Mouse (Mus musculus) midbrain, embryonic 14.5 days (tissue): ENCODE results near the gene Myo10. TPM values are rescaled to one million over a fixed set of nuclear protein-coding genes. Genes with fewer than 3 reads are reported as not detected.
A peak's percentile ranks its signal among the peaks of the same experiment; 100 is the strongest.

Experiments used
- ATAC-seq: fragments of 200-750 bp; cut with Nextera tagmentation; 2 replicates; pipeline ENCODE4 v1.8.0; 2017; ENCODE audit warnings: moderate number of reproducible peaks, moderate library complexity; ENCODE audit not compliant: low FRiP score, low TSS enrichment
- DNase-seq: peaks from one replicate; pipeline ENCODE4 v3.0.0-alpha.2; 2015
- H3K27ac ChIP-seq: fragments of 300-500 bp; sonication (generic); replicated peaks from 2 replicates; pipeline ENCODE4 v1.5.1; 2014; ENCODE audit warnings: mild to moderate bottlenecking, low read depth, low read length, moderate library complexity
- H3K27me3 ChIP-seq: fragments of 300-500 bp; sonication (generic); 2 replicates; pipeline ENCODE4 v1.6.1; 2014; ENCODE audit warnings: low read length, control low read depth, mixed read lengths; ENCODE audit not compliant: control insufficient read depth, insufficient read depth
- H3K36me3 ChIP-seq: fragments of 300-500 bp; sonication (generic); 2 replicates; pipeline ENCODE4 v1.6.1; 2014; ENCODE audit warnings: low read length, control low read depth; ENCODE audit not compliant: control insufficient read depth, insufficient read depth
- H3K4me1 ChIP-seq: fragments of 300-500 bp; sonication (generic); 2 replicates; pipeline ENCODE4 v1.6.1; 2014; ENCODE audit warnings: mild to moderate bottlenecking, antibody characterized with exemption, low read length, control low read depth; ENCODE audit not compliant: control insufficient read depth, insufficient read depth
- H3K4me2 ChIP-seq: fragments of 300-500 bp; sonication (generic); 2 replicates; pipeline ENCODE4 v1.6.1; 2014; ENCODE audit warnings: mild to moderate bottlenecking, low read length, moderate library complexity
- H3K4me3 ChIP-seq: fragments of 300-500 bp; sonication (generic); replicated peaks from 2 replicates; pipeline ENCODE4 v1.5.1; 2014; ENCODE audit warnings: low read depth, low read length
- H3K9ac ChIP-seq: fragments of 300-500 bp; sonication (generic); replicated peaks from 2 replicates; pipeline ENCODE4 v1.6.1; 2014; ENCODE audit warnings: mild to moderate bottlenecking, low read length, moderate library complexity
- H3K9me3 ChIP-seq: fragments of 300-500 bp; sonication (generic); 2 replicates; pipeline ENCODE4 v1.6.1; 2016; ENCODE audit warnings: low read length, control low read depth, mixed read lengths; ENCODE audit not compliant: control insufficient read depth
- WGBS: fragments of 180-500 bp; shearing (Covaris S2); extraction: QIAGEN DNeasy Blood & Tissue Kit; methylation state at CpG from one replicate; pipeline ENCODE4 v1.1.7; 2014; 5-methylcytosine and 5-hydroxymethylcytosine counted together
- polyA plus RNA-seq: library from polyadenylated mRNA; unstranded; fragments of >200 nt; fragmentation: Nextera tagmentation; extraction: Ambion mirVana; gene quantifications from 2 replicates; pipeline ENCODE4 v1.2.1, GENCODE M21; 2014

Myo10 gene
- polyA plus RNA-seq, 1 experiment from 2014 or later, result 33.6 TPM

DNA sequence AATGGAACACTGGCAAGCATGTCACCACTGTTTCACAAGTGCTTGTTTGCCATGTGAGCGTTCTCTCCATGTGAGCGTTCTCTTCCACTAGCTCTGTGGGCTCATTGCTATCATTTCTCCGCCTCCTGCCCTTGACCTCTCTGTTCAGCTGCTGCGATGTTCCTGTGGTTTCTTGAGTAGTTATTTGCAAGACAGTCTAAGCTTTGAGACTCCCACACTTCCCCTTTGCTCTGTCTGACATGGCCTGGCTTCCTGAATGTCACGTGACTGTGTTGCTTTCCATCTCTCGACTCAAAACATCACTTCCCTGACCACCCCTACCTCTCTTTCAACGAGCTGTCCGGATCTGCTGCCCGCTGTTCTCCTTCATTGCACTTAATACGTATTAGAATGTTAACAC lies 206.1 kb downstream of the Myo10 start:
- Histone ChIP-seq H3K4me2 (no peak overlapping the region), H3K9me3 (no peaks in the 10 kb centered on the region), H3K9ac (no peak overlapping the region), H3K27me3 (no peaks in the 10 kb centered on the region), H3K27ac (no peak overlapping the region), H3K4me1 (no peaks in the 10 kb centered on the region), H3K36me3 (no peaks in the 10 kb centered on the region), H3K4me3 (no peak overlapping the region)
- WGBS, result 84% methylated on average over 10 of the region's 10 CpGs
- DNase-seq (no peak), ATAC-seq (no peak)

- no peak overlapping the region for H3K9ac ChIP-seq
- H3K4me3 ChIP-seq, result no peak overlapping the region
- no peaks in the 10 kb centered on the region for H3K36me3 ChIP-seq
- ATAC-seq (no peak), DNase-seq (no peak)
- H3K4me1 ChIP-seq, result no peaks in the 10 kb centered on the region
- no peaks in the 10 kb centered on the region for H3K9me3 ChIP-seq
- 86% methylated on average over 2 of the region's 2 CpGs for WGBS
- no peak overlapping the region for H3K27ac ChIP-seq
- H3K27me3 ChIP-seq, result no peaks in the 10 kb centered on the region
- H3K4me2 ChIP-seq, result no peak overlapping the region
Observed at GRCm38 (mm10) chr15:25830426-25830825, 208.1 kb downstream of the Myo10 start.

DNA sequence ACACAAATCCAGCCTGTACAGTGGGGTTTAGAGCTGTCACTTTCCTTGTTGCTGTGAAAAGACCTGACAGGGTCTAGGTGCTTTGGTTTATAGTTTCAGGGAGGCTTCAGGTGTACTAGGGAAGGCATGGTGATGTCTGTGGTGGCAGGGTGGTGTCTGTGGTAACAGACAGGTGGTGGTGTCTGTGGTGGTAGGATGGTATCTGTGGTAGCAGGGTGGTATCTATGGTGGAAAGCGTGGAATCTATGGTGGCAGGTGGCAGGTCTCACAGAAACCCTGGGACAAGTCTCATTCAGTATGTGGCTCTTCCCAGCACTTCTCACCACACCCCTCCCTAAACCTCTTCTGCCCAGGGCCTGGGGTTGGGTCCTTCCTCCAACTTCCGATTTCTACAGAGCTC lies 212.0 kb downstream of the Myo10 start:
- no peak for DNase-seq
- no peak overlapping the region for H3K9ac ChIP-seq
- WGBS, result 89% methylated on average over 2 of the region's 2 CpGs

DNA sequence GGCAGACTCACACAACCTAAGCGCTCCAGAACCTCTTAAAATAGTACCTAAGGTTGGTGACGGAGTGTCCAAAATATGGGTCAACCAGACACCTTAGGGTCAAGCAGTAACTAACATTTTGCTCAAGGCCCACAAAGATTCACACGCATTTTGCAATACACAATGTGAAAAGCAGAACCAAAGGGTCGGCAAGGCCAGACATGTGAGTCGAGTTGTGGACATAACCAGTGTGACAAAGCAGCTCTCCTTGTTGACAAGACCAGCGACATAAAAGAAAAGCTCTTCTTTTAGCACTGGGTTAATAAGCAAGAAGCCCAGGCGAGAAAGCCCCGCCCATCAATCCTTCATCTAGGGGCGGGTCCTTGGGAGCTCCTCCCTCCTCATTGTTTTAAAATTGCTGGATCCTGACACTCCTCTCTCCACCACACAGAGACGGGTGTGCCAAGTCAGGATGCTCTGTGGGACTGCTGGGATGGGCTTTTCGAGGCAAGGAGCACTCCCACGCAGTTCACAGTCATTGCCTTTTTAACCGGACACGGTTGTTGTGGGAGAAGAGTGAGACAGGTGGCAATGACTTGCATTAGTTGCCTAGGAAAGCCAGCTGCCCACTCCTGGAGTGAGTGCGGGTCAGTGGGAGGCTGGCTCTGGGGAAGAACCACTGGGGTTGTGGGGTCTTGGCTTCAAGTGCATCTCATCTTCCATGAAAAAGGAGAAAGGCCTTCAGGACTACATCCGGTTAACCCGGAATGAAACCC lies 212.8 kb downstream of the Myo10 start:
- Histone ChIP-seq H3K4me1 (no peaks in the 10 kb centered on the region), H3K9ac (no peak overlapping the region), H3K36me3 (no peaks in the 10 kb centered on the region), H3K4me3 (no peak overlapping the region), H3K27me3 (no peaks in the 10 kb centered on the region), H3K9me3 (0 out of 2 replicates have a peak, but pooled peaks cover 3% of the 10 kb centered on the region), H3K27ac (no peak overlapping the region), H3K4me2 (no peak overlapping the region)
- ATAC-seq, result no peak
- DNase-seq, result no peak
- 87% methylated on average over 17 of the region's 17 CpGs for WGBS

More for the DNA sequence above, 212.0 kb downstream of the Myo10 start:
- ATAC-seq, result no peak
- no peak overlapping the region for H3K27ac ChIP-seq
- no peaks in the 10 kb centered on the region for H3K27me3 ChIP-seq
- H3K9me3 ChIP-seq, result 0 out of 2 replicates have a peak, but pooled peaks cover 3% of the 10 kb centered on the region
- no peaks in the 10 kb centered on the region for H3K36me3 ChIP-seq
- no peak overlapping the region for H3K4me3 ChIP-seq
- no peak overlapping the region for H3K4me2 ChIP-seq
- H3K4me1 ChIP-seq, result no peaks in the 10 kb centered on the region

DNA sequence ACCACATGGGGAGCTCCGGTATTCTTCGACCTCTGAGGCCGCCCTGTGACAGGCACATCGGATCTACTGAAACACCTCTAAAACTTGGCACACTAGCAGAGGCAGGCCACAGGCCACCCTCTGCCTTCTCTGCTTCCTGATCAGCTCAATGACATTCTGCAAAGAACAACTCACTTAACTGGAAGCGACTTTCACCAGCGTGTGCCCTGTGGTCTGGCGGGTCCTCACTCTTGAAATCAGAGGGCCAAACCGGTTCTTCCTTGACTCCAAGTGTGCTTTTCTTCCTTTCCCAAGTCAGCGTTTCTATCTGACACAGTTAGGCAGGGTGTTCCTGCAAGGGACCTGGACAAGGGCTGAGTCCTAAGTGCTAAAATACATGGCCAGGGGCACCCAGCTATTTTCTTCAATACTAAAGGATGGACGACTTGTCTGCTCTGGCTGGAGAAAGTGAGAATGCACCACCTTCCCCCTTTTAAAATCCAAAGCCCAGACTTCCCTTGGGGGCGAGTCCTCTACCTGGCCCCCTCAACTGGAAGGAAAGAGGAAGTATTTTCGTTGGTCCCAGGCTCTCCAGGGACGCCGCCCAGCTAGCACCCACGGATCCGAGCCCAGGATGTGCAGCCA lies 220.2 kb downstream of the Myo10 start:
- 0 out of 2 replicates have a peak, but pooled peaks cover 6% of the 10 kb centered on the region for H3K27me3 ChIP-seq
- WGBS, result 9% methylated on average over 16 of the region's 16 CpGs

GRCm38 (mm10) chr15:25843086-25843991 lies 221.0 kb downstream of the Myo10 start, which contains the start of gene Retreg1:
Retreg1 (plus strand) TSS chr15:25843180.
- WGBS, result under 1% methylated on average over 72 of the region's 72 CpGs
- Histone ChIP-seq H3K27me3 (0 out of 2 replicates have a peak, but pooled peaks cover 6% of the 10 kb centered on the region), H3K4me3 (peak within 1 kb of the TSS; percentile 79), H3K4me1 (peaks cover 13% of the 10 kb centered on the region), H3K36me3 (no peaks in the 10 kb centered on the region), H3K4me2 (peak within 1 kb of the TSS; percentile 91), H3K9me3 (no peaks in the 10 kb centered on the region), H3K27ac (peak within 1 kb of the TSS; percentile 72), H3K9ac (peak within 1 kb of the TSS; percentile 85)
- peak; percentile 82 for DNase-seq
- ATAC-seq, result peak; percentile 85

More for the DNA sequence above, 220.2 kb downstream of the Myo10 start:
- Histone ChIP-seq H3K4me2 (peak overlapping the region; percentile 91), H3K4me1 (peaks cover 13% of the 10 kb centered on the region), H3K9me3 (0 out of 2 replicates have a peak, but pooled peaks cover under 1% of the 10 kb centered on the region), H3K4me3 (peak overlapping the region; percentile 79), H3K9ac (peak overlapping the region; percentile 85), H3K36me3 (no peaks in the 10 kb centered on the region), H3K27ac (peak overlapping the region; percentile 72)
- ATAC-seq (no peak; the same call in 1 of the 2 replicates), DNase-seq (no peak)

DNA sequence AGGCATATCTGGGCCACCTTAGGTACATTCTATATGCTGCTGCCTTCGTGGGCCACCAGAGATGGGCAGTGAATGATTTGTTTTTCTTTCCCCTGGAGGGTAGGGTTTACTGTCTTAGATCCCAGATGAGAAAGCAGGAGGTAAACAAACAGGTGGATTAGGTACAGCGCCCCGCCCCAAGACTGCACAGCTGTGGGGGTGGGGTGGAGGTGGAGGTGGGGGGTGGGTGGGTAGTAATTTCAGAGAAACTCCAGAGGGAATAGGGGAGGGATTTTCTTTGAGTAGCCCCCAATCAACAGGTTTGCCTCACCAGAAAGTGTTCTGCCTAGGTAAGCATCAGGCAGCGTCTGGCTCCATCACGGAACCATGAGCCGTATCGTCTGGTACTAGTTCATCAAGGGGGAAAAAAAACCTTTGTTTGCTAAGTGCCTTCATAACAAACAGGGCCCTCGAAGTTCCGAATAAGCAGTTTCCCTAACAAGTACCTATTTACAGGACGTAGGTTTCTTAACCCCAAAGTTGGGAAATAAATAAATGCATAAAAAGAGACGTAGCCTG lies 221.8 kb downstream of the Myo10 start:
- ATAC-seq (no peak), DNase-seq (peak; percentile 18)
- 12% methylated on average over 11 of the region's 11 CpGs for WGBS
- H3K27me3 ChIP-seq, result 0 out of 2 replicates have a peak, but pooled peaks cover 6% of the 10 kb centered on the region
- H3K9me3 ChIP-seq, result no peaks in the 10 kb centered on the region
- H3K4me3 ChIP-seq, result peak overlapping the region; percentile 79
- H3K4me2 ChIP-seq, result peak overlapping the region; percentile 91
- no peak overlapping the region for H3K27ac ChIP-seq
- peaks cover 13% of the 10 kb centered on the region for H3K4me1 ChIP-seq
- peak overlapping the region; percentile 85 for H3K9ac ChIP-seq
- no peaks in the 10 kb centered on the region for H3K36me3 ChIP-seq

DNA sequence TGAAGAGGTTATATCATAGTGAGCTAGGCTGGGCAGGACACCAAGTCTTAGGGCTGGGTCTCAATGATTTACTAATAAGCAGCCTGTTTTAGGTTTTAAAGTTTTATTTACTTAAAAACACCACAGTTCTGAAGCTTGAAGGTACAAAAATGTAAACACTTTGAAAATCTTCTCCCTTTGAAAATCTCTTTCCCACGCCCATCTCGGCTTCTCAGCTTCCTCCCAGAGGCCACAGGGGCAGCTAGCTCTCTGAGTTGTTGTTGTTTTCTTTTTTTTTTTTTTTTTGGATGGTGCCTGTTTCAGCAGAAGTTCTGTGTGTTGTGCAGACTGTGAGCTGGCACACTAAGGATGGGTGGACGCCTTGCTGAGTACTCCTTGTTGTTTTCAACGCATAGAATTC lies 222.4 kb downstream of the Myo10 start:
- H3K4me3 ChIP-seq, result no peak overlapping the region
- H3K9me3 ChIP-seq, result no peaks in the 10 kb centered on the region
- no peaks in the 10 kb centered on the region for H3K36me3 ChIP-seq
- WGBS, result 74% methylated on average over 4 of the region's 4 CpGs
- H3K4me1 ChIP-seq, result peaks cover 13% of the 10 kb centered on the region
- H3K27me3 ChIP-seq, result 0 out of 2 replicates have a peak, but pooled peaks cover 6% of the 10 kb centered on the region
- DNase-seq, result no peak
- H3K9ac ChIP-seq, result no peak overlapping the region
- H3K4me2 ChIP-seq, result 0 out of 2 replicates have a peak overlapping the region, but pooled peaks have one; percentile 91
- H3K27ac ChIP-seq, result no peak overlapping the region
- no peak for ATAC-seq
